Mouse (Mus musculus) cortical plate, adult 2 months (tissue): ENCODE results near the gene Fkbp1b.

Source experiments
- CTCF ChIP-seq: fragments of 200-500 bp; IDR thresholded peaks from 2 replicates; pipeline ENCODE4 v1.5.1; 2011; ENCODE audit warnings: mild to moderate bottlenecking, control low read depth, low read length; ENCODE audit not compliant: insufficient read depth; ENCODE audit errors: extremely low read depth
- POLR2A ChIP-seq: fragments of 200-500 bp; IDR thresholded peaks from 2 replicates; pipeline ENCODE4 v1.6.1; 2011; ENCODE audit warnings: mild to moderate bottlenecking, low read length, control low read depth; ENCODE audit not compliant: insufficient read depth; ENCODE audit errors: extremely low read depth

DNA sequence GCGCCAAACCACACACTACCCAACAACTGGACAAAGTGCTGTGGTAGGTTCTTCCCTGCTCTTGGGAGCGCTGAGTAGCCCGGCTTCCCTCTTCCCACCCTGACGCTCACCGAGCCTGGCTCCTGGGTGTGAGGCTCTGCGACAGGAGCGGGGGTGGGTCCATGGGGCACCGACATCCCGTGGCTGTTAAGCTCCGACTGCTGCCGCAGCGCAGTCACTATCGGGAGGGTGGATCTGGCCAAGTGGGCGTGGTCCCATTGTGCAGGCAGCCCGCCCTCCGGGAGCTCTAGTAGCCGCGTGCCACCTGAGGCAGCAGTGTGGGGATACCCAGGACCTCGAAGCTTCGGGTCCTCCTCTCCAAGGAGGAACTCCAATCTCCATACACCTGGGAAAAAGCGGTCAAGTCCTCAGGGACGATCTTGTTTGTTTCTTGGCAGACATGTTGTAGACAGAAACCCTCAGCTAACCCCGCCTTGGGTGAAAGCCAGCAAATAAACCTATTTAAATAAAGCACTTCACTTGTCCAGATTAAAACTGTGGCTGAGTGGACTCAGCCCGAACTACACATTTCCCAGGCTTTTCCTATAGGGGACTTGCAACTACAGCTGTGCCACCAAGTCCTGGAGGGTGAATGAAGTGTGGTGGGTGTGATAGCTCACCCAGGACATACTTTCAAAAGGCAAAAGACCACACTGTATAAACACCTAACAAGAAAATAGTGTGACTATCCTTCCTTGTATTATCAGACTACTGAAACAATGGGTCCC lies 33.0 kb upstream of the Fkbp1b start, which contains the start of gene Mfsd2b:
- no peak for TF ChIP-seq CTCF
- TF ChIP-seq POLR2A = no peak
